ENCODE assay signal across 16 mouse cellular contexts in genomic region chr3:144225456-144226240, GRCm38 (mm10). TPM values are rescaled to one million over a fixed set of nuclear protein-coding genes. Genes with fewer than 3 reads are reported as not detected.
DNase-seq lines count a peak whose midpoint lies in the region; ATAC-seq and TF ChIP-seq lines count a peak whose summit lies in the region.
"Had no signal": no experiment of that assay in that cellular context is flagged by ENCODE, and none has a peak within 500 bp of the region (broad histone marks: within the 10 kb centered on the region; RNA-seq: fewer than 3 reads in every experiment).

No protein-coding gene starts in this region.

- WGBS in intestine, postnatal 0 days: 43% methylated on average over 9 of the region's 9 CpGs
- 52% methylated on average over 9 of the region's 9 CpGs for WGBS in intestine, embryonic 16.5 days
- 42% methylated on average over 9 of the region's 9 CpGs for WGBS in lung, embryonic 14.5 days

- no peak for ATAC-seq in intestine, postnatal 0 days
- ATAC-seq in intestine, embryonic 16.5 days: no peak
- 0 out of 2 replicates have a peak, but pooled peaks have one; percentile 29 for ATAC-seq in lung, embryonic 14.5 days (ENCODE audit: insufficient read depth)
- peak; percentile 50; the same call in 1 of the 2 replicates for ATAC-seq in common myeloid progenitor, adult 5-6 weeks (replicated peaks; ENCODE audit: low read depth, poor library complexity, severe bottlenecking)
- ATAC-seq in megakaryocyte progenitor cell, adult 5-6 weeks (replicated peaks; ENCODE audit: poor library complexity): peak; percentile 64
- ATAC-seq: midbrain, embryonic 13.5 days had no signal

- H3K27me3 ChIP-seq in intestine, postnatal 0 days (replicated peaks; ENCODE audit: control insufficient read depth, insufficient read depth, low read length): no peaks in the 10 kb centered on the region
- no peaks in the 10 kb centered on the region for H3K27me3 ChIP-seq in intestine, embryonic 16.5 days (replicated peaks; ENCODE audit: control insufficient read depth, insufficient read depth, low read length)
- H3K27me3 ChIP-seq in lung, embryonic 14.5 days (ENCODE audit: insufficient read depth, low read length): no peaks in the 10 kb centered on the region
- H3K27me3 ChIP-seq: heart, embryonic 15.5 days; hindbrain, embryonic 12.5 days; midbrain, embryonic 13.5 days; neural tube, embryonic 15.5 days had no signal

- H3K9me3 ChIP-seq in intestine, postnatal 0 days (ENCODE audit: control insufficient read depth): no peaks in the 10 kb centered on the region
- H3K9me3 ChIP-seq in intestine, embryonic 16.5 days (ENCODE audit: control insufficient read depth, low read length): no peaks in the 10 kb centered on the region
- H3K9me3 ChIP-seq in lung, embryonic 14.5 days (ENCODE audit: low read depth, low read length): no peaks in the 10 kb centered on the region
- H3K9me3 ChIP-seq: forebrain, embryonic 13.5 days; heart, embryonic 15.5 days; hindbrain, embryonic 12.5 days; midbrain, embryonic 13.5 days; neural tube, embryonic 15.5 days had no signal

- no peak overlapping the region for H3K4me3 ChIP-seq in intestine, postnatal 0 days (ENCODE audit: low read depth, low read length)
- H3K4me3 ChIP-seq in intestine, embryonic 16.5 days (ENCODE audit: low read length): no peak overlapping the region
- H3K4me3 ChIP-seq in lung, embryonic 14.5 days (ENCODE audit: low read depth, low read length): no peak overlapping the region
- H3K4me3 ChIP-seq: forebrain, embryonic 13.5 days; heart, embryonic 15.5 days; hindbrain, embryonic 12.5 days; layer of hippocampus, adult 2 months; midbrain, embryonic 13.5 days; neural tube, embryonic 15.5 days had no signal

- H3K27ac ChIP-seq in intestine, postnatal 0 days (ENCODE audit: low read depth, low read length): no peak overlapping the region
- no peak overlapping the region for H3K27ac ChIP-seq in intestine, embryonic 16.5 days (ENCODE audit: low read length)
- H3K27ac ChIP-seq in lung, embryonic 14.5 days (ENCODE audit: low read depth): no peak overlapping the region
- H3K27ac ChIP-seq: forebrain, embryonic 13.5 days; heart, embryonic 15.5 days; hindbrain, embryonic 12.5 days; layer of hippocampus, adult 2 months; liver, embryonic 14.5 days; midbrain, embryonic 13.5 days; neural tube, embryonic 15.5 days had no signal

- no peak overlapping the region for H3K4me2 ChIP-seq in intestine, postnatal 0 days (replicated peaks; ENCODE audit: low read depth)
- no peak overlapping the region for H3K4me2 ChIP-seq in intestine, embryonic 16.5 days (ENCODE audit: low read depth, low read length)
- no peak overlapping the region for H3K4me2 ChIP-seq in lung, embryonic 14.5 days
- H3K4me2 ChIP-seq: forebrain, embryonic 13.5 days; heart, embryonic 15.5 days; hindbrain, embryonic 12.5 days; midbrain, embryonic 13.5 days; neural tube, embryonic 15.5 days had no signal

- H3K36me3 ChIP-seq in intestine, postnatal 0 days (ENCODE audit: control insufficient read depth, insufficient read depth): no peaks in the 10 kb centered on the region
- H3K36me3 ChIP-seq in intestine, embryonic 16.5 days (ENCODE audit: control insufficient read depth, insufficient read depth, low read length): no peaks in the 10 kb centered on the region
- H3K36me3 ChIP-seq in lung, embryonic 14.5 days (ENCODE audit: insufficient read depth): no peaks in the 10 kb centered on the region
- H3K36me3 ChIP-seq: heart, embryonic 15.5 days; hindbrain, embryonic 12.5 days; midbrain, embryonic 13.5 days; neural tube, embryonic 15.5 days had no signal

- H3K4me1 ChIP-seq in intestine, postnatal 0 days (replicated peaks; ENCODE audit: control insufficient read depth, insufficient read depth, low read length): no peaks in the 10 kb centered on the region
- peaks cover 3% of the 10 kb centered on the region; the same call in 1 of the 2 replicates for H3K4me1 ChIP-seq in intestine, embryonic 16.5 days (ENCODE audit: control insufficient read depth, insufficient read depth, low read length)
- H3K4me1 ChIP-seq in lung, embryonic 14.5 days (ENCODE audit: insufficient read depth): no peaks in the 10 kb centered on the region
- H3K4me1 ChIP-seq: heart, embryonic 15.5 days had no signal

- H3K9ac ChIP-seq in intestine, postnatal 0 days (ENCODE audit: low read depth, low read length): no peak overlapping the region
- H3K9ac ChIP-seq in intestine, embryonic 16.5 days (ENCODE audit: low read depth, low read length): no peak overlapping the region
- no peak overlapping the region for H3K9ac ChIP-seq in lung, embryonic 14.5 days
- H3K9ac ChIP-seq: forebrain, embryonic 13.5 days; heart, embryonic 15.5 days; hindbrain, embryonic 12.5 days; liver, embryonic 14.5 days; midbrain, embryonic 13.5 days; neural tube, embryonic 15.5 days had no signal

- DNase-seq in lung, embryonic 14.5 days: peak; percentile 52
- no peak for DNase-seq in lung, adult 18-20 months
- DNase-seq in urinary bladder, postnatal 10 days (ENCODE audit: low spot score): no peak
- DNase-seq: heart, adult 18-20 months; thymus, postnatal 4 days had no signal

- peak; percentile 17; the same call in 1 of the 2 replicates for TF ChIP-seq CTCF in intestine, postnatal 0 days (IDR thresholded peaks at IDR 0.05; ENCODE audit: low read depth)
- TF ChIP-seq CTCF in lung, embryonic 14.5 days (IDR thresholded peaks at IDR 0.05; ENCODE audit: low read depth): no peak

RNA-seq across cellular contexts. Expression of gene Lmo4, which starts 20.6 kb away (rescaled TPM):
- 23.5 and 26.3 TPM in 2 replicates for polyA plus RNA-seq in intestine, postnatal 0 days (2015; fragmentation: Nextera tagmentation; extraction: Ambion mirVana)
- 49.5 and 57.2 TPM in 2 replicates for polyA plus RNA-seq in intestine, embryonic 16.5 days (2015; fragmentation: Nextera tagmentation; extraction: Ambion mirVana)
- 48.1 and 49.8 TPM in 2 replicates for polyA plus RNA-seq in lung, embryonic 14.5 days (2014; fragmentation: Nextera tagmentation; extraction: Ambion mirVana)
- 31.5 and 38.2 TPM in 2 replicates for total RNA-seq in common myeloid progenitor, adult 5-6 weeks (2017)
- total RNA-seq in megakaryocyte progenitor cell, adult 5-6 weeks (2015): 147 and 167 TPM in 2 replicates
- 37.0 and 44.7 TPM in 2 replicates for total RNA-seq in megakaryocyte progenitor cell, adult 5-6 weeks (2017)

Comparison
In these comparisons a context has a peak if more than half of its experiments do, and no peak if none do; other contexts are left out.
1. ATAC-seq: peak in lung, embryonic 14.5 days (single experiment), common myeloid progenitor, adult 5-6 weeks (single experiment) and megakaryocyte progenitor cell, adult 5-6 weeks (single experiment); none in intestine, postnatal 0 days (single experiment) and intestine, embryonic 16.5 days (single experiment).